Mouse (Mus musculus): Measurements from ENCODE around the gene Krtap9-1.

DNA sequence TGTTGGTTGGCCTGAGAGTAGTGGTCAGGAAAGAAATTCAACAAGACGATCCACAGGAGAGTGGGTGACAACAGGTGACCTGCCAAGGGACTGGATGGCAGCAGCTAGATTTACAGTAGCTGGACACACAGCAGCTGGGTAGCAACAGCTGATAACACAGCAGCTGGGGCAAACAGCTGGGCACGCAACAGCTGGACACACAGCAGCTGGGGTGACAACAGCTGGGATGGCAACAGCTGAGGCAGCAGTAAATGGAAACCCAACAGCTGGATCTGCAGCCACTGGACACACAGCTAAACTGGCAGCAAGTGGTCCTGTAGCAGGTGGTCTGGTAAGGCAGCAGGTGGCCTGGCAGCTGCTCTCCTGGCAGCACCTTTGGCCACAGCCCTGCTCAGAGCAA is 26.4 kb upstream of the Krtap9-1 start:
- TF ChIP-seq CTCF (IDR thresholded peaks at IDR 0.05; ENCODE audit: borderline replicate concordance, insufficient read depth, low read length): no peak
- TF ChIP-seq POLR2A (IDR thresholded peaks at IDR 0.05; ENCODE audit: low read depth, low read length): no peak
